Mouse (Mus musculus): ENCODE data around the gene Slc39a5. TPM values are rescaled to one million over a fixed set of nuclear protein-coding genes. Genes with fewer than 3 reads are reported as not detected.

Slc39a5 gene
- total RNA-seq, 2 experiments from 2014 or later, result not detected

- DNase-seq, result peak; percentile 96 to 97
Measured at GRCm38 (mm10) chr10:128409692-128410559, 8.9 kb upstream of the Slc39a5 start.

DNA sequence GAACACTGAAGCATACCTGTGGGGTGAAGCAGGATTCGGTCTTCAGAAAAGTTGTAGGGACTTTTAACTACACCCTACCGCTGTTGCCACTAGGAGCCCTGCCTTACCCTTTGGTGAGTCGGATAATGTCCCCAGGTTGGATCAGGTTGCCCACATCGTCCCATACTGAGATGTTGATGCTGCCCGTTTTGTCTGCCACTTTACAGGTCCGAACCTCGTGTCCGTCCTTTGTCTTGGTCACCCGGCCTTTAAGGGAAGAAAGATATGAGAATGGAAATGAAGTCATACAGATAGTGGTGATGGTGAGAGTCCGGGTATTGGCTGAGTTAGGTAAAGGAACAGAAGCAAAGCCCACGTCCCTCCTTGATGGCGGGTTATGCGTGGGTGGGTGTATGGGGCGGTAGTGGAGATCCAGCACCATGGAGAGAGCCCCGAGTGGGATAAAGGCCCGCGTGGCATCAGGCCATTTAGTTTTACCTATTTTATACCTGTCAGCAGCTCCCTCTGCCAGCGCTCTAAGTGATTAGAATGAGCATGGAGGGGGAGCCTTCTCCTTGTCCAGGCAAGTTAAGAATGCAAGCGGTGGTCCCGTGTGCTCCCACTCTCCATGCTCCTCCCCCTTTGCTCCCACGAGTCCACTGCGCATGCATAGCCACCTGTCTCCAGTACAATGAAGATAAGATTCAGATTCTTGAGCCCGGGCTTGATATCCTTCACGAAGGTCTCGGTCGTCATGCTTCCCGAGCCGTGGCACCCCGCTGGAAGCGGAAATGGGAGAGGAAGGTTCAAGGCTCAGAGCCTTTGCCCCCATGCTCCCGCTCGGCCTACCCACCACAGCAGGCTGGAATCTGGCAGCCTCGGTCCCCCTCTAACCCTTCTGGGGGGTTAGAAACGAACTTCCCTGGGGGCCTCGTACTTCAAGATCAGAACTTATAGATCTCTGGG, 7.8 kb upstream of the Slc39a5 start:
- DNase-seq, result peak in 1 of 2 experiments; percentile 58

GRCm38 (mm10) chr10:128403931-128404330, 2.9 kb upstream of the Slc39a5 start:
- no peak for DNase-seq

- no peak for DNase-seq
Measured at GRCm38 (mm10) chr10:128401638-128402037, 609 bp upstream of the Slc39a5 start.

DNA sequence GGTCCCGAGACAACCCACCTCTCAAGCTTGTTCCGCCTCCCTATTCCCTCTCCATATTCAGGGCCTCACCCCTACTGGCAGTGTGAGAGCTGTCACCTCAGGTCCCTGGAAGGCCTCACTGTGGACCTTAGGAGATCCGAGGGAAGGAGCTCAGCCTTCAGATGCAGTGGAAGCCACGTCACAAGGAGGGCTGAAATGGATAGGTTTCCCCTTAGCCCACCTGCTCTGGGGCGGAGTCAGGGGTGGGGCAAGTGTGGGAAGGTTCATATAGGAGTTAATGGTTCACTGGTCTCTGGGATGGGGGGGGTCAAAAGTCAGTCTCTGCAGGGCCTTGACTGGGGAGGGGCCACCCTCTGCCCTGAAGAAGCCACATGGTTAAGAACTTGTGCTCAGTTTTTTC, 691 bp downstream of the Slc39a5 start:
- DNase-seq, result no peak

- DNase-seq, result no peak
Measured at GRCm38 (mm10) chr10:128397466-128397865, 3.6 kb downstream of the Slc39a5 start.

DNA sequence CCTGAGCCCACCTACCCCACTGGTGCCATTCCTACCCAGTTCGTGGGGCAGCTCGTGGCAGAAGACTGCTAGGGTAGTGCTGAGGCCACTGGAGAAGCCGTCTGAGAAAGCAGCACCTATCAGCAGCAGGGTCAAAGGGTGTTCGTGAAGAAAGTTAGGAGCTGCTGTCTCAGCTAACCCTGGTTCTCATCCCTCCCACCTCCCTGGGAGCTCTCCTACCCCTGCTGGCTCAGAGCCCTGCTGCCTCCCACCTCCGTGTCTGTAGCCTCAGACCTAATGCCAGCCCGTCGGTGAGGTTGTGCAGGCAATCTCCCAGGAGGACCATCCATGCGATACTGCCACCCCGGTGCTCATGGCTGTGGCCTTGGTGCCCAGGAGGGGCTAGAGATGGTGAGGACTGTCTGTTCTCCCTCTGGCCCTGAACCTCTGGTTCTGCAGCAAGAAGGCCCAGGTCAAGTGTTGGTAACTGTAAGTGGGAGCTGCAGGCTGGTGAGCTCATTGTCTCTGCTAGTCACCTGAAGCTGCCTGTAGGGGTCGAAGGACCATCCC, 4.2 kb downstream of the Slc39a5 start:
- DNase-seq, result no peak

DNA sequence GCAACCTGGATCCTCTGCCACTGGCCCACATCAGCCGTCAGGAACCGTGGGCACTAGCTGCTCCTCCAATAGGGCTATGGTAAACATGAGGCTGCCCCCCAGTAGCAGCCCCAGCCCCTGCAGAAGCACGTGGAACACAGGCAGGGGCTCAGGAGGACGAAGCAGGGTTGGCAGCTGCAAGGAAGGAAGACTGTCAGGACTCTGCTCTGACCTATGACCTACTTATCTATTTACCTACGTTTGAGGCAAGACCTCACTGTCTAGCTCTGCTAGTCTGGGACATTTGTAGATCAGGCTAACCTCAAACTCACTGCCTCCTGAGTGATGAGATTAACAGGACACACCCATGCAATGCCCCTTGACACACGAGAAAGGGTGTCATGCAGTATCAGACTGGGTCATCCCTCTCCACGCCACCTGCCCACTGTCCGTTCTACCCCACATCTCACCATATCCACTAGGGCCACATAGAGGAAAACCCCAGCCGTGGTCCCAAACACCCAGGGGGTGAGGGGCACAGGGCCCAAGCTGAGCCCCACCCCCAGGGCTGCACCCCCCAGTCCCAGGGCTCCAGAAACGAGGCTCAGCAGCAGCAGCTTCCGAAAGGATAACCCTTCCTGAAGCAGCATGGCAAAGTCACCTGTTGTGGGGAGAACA, 4.9 kb downstream of the Slc39a5 start:
- DNase-seq, result no peak

- no peak for DNase-seq
Measured at GRCm38 (mm10) chr10:128391850-128392249, 9.2 kb downstream of the Slc39a5 start.

DNA sequence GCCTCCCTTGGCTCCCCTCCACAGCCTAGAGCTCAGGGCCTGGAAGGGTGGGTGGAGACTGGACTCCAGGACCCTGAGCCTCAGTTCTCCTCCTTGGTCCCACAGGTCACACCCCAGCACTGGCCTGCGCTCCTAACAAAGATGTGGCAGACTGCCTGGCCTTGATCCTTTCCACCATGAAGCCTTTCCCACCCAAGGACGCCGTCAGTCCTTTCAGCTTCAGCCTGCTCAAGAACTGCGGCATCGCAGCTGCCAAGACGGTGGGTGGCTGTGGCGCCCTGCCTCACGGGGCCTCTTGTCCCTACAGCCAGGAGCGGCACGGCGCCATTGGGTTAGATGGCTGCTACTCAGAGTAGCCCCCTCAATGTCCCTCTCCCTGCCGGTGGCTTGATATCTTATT, 10.7 kb downstream of the Slc39a5 start:
- no peak for DNase-seq

GRCm38 (mm10) chr10:128389570-128389969, 11.5 kb downstream of the Slc39a5 start:
- no peak for DNase-seq

- DNase-seq, result no peak
Measured at GRCm38 (mm10) chr10:128388941-128389340, 12.1 kb downstream of the Slc39a5 start.

- no peak for DNase-seq
Measured at GRCm38 (mm10) chr10:128385902-128386301, 15.1 kb downstream of the Slc39a5 start.

- no peak for DNase-seq
Measured at GRCm38 (mm10) chr10:128382482-128382881, 18.5 kb downstream of the Slc39a5 start.

DNA sequence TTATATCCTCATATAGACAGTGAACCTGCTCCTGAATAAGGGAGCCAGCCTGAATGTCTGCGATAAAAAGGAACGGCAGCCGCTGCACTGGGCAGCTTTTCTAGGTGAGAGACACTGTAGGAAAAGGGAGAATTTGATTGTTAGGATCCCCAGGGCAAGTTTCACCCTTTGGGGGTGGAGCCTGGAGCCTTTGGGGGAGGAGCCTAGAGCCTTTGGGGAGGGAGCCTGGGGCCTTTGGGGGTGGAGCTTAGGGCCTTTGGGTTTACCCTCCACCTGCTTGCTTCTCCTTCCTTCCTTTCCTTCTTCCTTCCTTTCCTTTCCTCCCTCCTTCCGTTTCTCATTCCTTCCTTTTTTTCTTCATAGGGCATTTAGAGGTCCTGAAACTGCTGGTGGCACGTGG, 20.5 kb downstream of the Slc39a5 start:
- DNase-seq, result no peak

DNA sequence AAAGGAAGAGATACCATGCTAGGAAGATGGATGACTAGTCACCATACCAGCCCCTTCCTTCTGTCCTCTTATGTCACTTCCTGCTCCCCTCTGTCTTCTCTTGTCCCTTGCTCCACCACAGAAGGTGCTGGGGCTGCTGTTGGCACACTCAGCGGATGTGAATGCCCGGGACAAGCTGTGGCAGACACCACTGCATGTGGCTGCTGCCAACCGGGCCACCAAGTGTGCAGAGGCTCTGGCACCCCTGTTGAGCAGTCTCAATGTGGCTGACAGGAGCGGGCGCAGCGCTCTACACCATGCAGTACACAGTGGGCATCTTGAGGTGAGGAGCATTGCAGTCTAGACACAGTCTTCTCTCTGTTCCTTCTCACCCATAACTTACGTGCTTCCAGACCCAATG, 21.8 kb downstream of the Slc39a5 start:
- DNase-seq, result no peak

DNA sequence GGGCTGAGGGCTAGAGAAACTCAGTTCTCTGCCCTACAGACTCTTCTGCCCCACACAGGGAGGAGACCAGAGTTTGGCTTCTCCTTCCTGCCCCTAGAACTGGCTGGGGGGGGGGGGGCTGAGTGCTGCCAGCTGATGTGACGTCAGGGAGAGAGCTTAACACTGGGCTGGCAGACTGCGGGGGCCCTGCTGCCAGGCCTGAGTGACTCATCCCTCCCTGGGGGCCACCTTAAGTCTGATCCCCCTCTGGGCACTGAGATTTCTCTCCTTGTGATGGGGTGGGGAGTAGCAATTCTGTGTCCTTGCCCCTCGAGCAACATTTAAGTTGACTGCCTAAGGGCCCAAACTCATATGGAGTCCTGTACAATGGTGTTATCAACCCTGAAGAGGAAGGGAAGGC, 22.6 kb downstream of the Slc39a5 start:
- DNase-seq, result no peak

DNA sequence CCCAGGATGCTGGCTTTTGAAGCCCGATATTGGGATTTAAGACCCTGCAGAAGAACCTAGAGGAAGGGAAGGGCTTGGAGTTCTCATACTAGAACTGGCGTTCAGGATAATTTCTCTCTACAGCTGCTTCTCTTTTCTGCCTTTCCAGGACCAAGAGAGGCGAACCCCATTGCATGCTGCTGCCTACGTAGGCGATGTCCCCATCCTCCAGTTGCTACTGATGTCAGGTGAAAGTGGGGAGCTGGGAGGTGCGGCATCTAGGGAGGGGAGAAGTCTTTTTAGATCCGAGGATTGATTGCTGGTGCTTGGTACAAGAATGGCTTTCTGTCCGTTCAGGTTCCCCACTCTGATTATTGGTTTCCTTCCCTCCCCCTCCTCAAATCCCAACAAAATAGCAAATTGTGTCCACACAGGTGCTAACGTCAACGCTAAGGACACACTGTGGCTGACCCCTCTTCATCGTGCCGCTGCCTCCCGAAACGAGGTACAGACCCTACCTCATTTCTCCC, 23.0 kb downstream of the Slc39a5 start:
- no peak for DNase-seq

DNA sequence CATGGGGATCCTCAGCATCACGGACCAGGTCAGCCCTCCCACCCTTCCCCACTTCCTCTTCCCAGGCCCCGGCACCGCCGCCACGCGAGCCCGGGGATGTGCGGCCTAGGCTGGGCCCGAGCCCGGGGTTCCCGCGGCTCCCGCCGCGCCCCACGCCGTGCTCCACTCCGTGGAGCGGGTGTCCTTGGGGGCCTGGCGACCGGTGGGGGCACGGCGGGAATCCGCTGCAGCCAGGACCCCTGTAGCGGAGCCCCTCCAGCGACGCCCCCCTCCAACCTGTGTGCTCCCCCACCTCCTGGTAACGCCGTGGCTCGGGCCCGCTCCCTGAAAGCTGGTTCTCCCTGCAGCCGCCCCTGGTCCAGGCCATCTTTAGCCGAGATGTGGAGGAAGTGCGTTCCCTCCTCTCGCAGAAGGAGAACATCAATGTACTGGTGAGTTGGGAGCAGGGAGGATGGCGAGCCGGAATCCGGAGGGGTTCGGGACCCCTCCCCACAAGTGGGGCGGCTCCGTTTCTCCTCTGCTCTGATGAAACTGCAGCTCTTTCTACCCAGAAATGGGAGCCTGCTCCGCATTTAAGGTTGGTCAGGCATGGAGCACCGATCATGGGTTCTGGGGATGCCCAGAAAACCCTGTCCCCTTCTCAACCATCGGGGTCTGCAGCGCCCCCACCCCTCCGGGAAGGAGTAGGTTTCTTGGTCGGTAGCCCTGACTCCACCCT, 23.6 kb downstream of the Slc39a5 start:
- DNase-seq, result peak in 1 of 2 experiments; percentile 39

- DNase-seq, result peak; percentile 84 to 85
Measured at GRCm38 (mm10) chr10:128376455-128377211, 24.4 kb downstream of the Slc39a5 start, which contains the start of gene Ankrd52. Ankrd52 (plus strand) TSS chr10:128377115.

GRCm38 (mm10) chr10:128376099-128376454, 25.0 kb downstream of the Slc39a5 start:
- DNase-seq, result no peak

All from layer of hippocampus, postnatal 36 days (tissue).